Mouse (Mus musculus) cerebellum, adult 11 months (tissue): ENCODE data around the gene Gm20822.
"Not testable (repeated sequence)": the region's sequence is repeated elsewhere in the genome, so short reads cannot be mapped to it uniquely, and the experiment has no call there.

ENCODE experiments used
- DNase-seq: peaks from one replicate; pipeline ENCODE4 v3.0.0; 2022

Gene Gm20822

GRCm38 (mm10) chrY:15884671-15885070 lies at the start of gene Gm20822:
Gene Gm20822 (minus strand): TSS chrY:15884771.
- DNase-seq, result not testable (repeated sequence)
